Mouse (Mus musculus): Measurements from ENCODE around the gene Ncl. TPM values are rescaled to one million over a fixed set of nuclear protein-coding genes. Genes with fewer than 3 reads are reported as not detected.

The Ncl gene
- 165 and 194 TPM in 2 replicates for polyA plus RNA-seq (2014; fragmentation: Nextera tagmentation; extraction: Ambion mirVana)

GRCm38 (mm10) chr1:86358906-86359797 is at the start of gene Ncl:
Gene Ncl (minus strand): TSS chr1:86359400.
- Histone ChIP-seq H3K27me3 (ENCODE audit: control insufficient read depth, insufficient read depth, low read length) (no peaks in the 10 kb centered on the region), H3K9ac (replicated peaks; ENCODE audit: low read depth, low read length) (peak within 1 kb of the TSS; percentile 90), H3K9me3 (ENCODE audit: control insufficient read depth, low read length) (no peaks in the 10 kb centered on the region), H3K27ac (ENCODE audit: low read depth, low read length) (peak within 1 kb of the TSS; percentile 98), H3K4me1 (ENCODE audit: control insufficient read depth, insufficient read depth, low read length) (peaks cover 13% of the 10 kb centered on the region; the same call in 1 of the 2 replicates), H3K36me3 (ENCODE audit: control insufficient read depth, insufficient read depth, low read length) (peaks cover 29% of the 10 kb centered on the region), H3K4me2 (ENCODE audit: low read depth, low read length) (peak within 1 kb of the TSS; percentile 88), H3K4me3 (ENCODE audit: low read depth, low read length) (peak within 1 kb of the TSS; percentile 72)
- ATAC-seq (ENCODE audit: low read depth), result peak; percentile 98
- WGBS, result under 1% methylated on average over 100 of the region's 102 CpGs

GRCm38 (mm10) chr1:86408515-86408914 is 49.3 kb upstream of the Ncl start:
- ATAC-seq (ENCODE audit: low read depth), result no peak
- H3K9me3 ChIP-seq (ENCODE audit: control insufficient read depth, low read length), result no peaks in the 10 kb centered on the region
- H3K9ac ChIP-seq (replicated peaks; ENCODE audit: low read depth, low read length), result no peak overlapping the region
- 82% methylated on average over 10 of the region's 10 CpGs for WGBS
- no peak overlapping the region for H3K4me3 ChIP-seq (ENCODE audit: low read depth, low read length)
- no peaks in the 10 kb centered on the region for H3K4me1 ChIP-seq (ENCODE audit: control insufficient read depth, insufficient read depth, low read length)
- H3K27ac ChIP-seq (ENCODE audit: low read depth, low read length), result no peak overlapping the region
- H3K27me3 ChIP-seq (ENCODE audit: control insufficient read depth, insufficient read depth, low read length), result no peaks in the 10 kb centered on the region
- no peak overlapping the region for H3K4me2 ChIP-seq (ENCODE audit: low read depth, low read length)
- H3K36me3 ChIP-seq (ENCODE audit: control insufficient read depth, insufficient read depth, low read length), result no peaks in the 10 kb centered on the region

- no peak overlapping the region for H3K9ac ChIP-seq (replicated peaks; ENCODE audit: low read depth, low read length)
- no peak overlapping the region for H3K27ac ChIP-seq (ENCODE audit: low read depth, low read length)
- no peaks in the 10 kb centered on the region for H3K4me1 ChIP-seq (ENCODE audit: control insufficient read depth, insufficient read depth, low read length)
- no peak overlapping the region for H3K4me2 ChIP-seq (ENCODE audit: low read depth, low read length)
- WGBS, result 75% methylated on average over 8 of the region's 8 CpGs
- no peaks in the 10 kb centered on the region for H3K9me3 ChIP-seq (ENCODE audit: control insufficient read depth, low read length)
- no peak overlapping the region for H3K4me3 ChIP-seq (ENCODE audit: low read depth, low read length)
- H3K27me3 ChIP-seq (ENCODE audit: control insufficient read depth, insufficient read depth, low read length), result no peaks in the 10 kb centered on the region
- no peak for ATAC-seq (ENCODE audit: low read depth)
- no peaks in the 10 kb centered on the region for H3K36me3 ChIP-seq (ENCODE audit: control insufficient read depth, insufficient read depth, low read length)
These were observed 47.7 kb upstream of the Ncl start for GRCm38 (mm10) chr1:86406914-86407313.

- Histone ChIP-seq H3K27ac (ENCODE audit: low read depth, low read length) (no peak overlapping the region), H3K4me2 (ENCODE audit: low read depth, low read length) (no peak overlapping the region), H3K9me3 (ENCODE audit: control insufficient read depth, low read length) (no peaks in the 10 kb centered on the region), H3K9ac (replicated peaks; ENCODE audit: low read depth, low read length) (no peak overlapping the region), H3K36me3 (ENCODE audit: control insufficient read depth, insufficient read depth, low read length) (no peaks in the 10 kb centered on the region), H3K4me1 (ENCODE audit: control insufficient read depth, insufficient read depth, low read length) (no peaks in the 10 kb centered on the region), H3K27me3 (ENCODE audit: control insufficient read depth, insufficient read depth, low read length) (no peaks in the 10 kb centered on the region), H3K4me3 (ENCODE audit: low read depth, low read length) (no peak overlapping the region)
- no peak for ATAC-seq (ENCODE audit: low read depth)
- 87% methylated on average over 4 of the region's 4 CpGs for whole genome bisulfite sequencing
These were observed 47.1 kb upstream of the Ncl start for GRCm38 (mm10) chr1:86406313-86406712.

GRCm38 (mm10) chr1:86404834-86405233 is 45.6 kb upstream of the Ncl start:
- WGBS, result 64% methylated on average over 5 of the region's 5 CpGs
- no peak for ATAC-seq (ENCODE audit: low read depth)
- Histone ChIP-seq H3K9ac (replicated peaks; ENCODE audit: low read depth, low read length) (no peak overlapping the region), H3K4me1 (ENCODE audit: control insufficient read depth, insufficient read depth, low read length) (no peaks in the 10 kb centered on the region), H3K4me3 (ENCODE audit: low read depth, low read length) (no peak overlapping the region), H3K9me3 (ENCODE audit: control insufficient read depth, low read length) (no peaks in the 10 kb centered on the region), H3K27me3 (ENCODE audit: control insufficient read depth, insufficient read depth, low read length) (no peaks in the 10 kb centered on the region), H3K36me3 (ENCODE audit: control insufficient read depth, insufficient read depth, low read length) (no peaks in the 10 kb centered on the region), H3K4me2 (ENCODE audit: low read depth, low read length) (no peak overlapping the region), H3K27ac (ENCODE audit: low read depth, low read length) (no peak overlapping the region)

- ATAC-seq (ENCODE audit: low read depth), result no peak
- H3K4me2 ChIP-seq (ENCODE audit: low read depth, low read length), result no peak overlapping the region
- WGBS, result 83% methylated on average over 8 of the region's 8 CpGs
- H3K9me3 ChIP-seq (ENCODE audit: control insufficient read depth, low read length), result no peaks in the 10 kb centered on the region
- H3K27me3 ChIP-seq (ENCODE audit: control insufficient read depth, insufficient read depth, low read length), result no peaks in the 10 kb centered on the region
- no peaks in the 10 kb centered on the region for H3K4me1 ChIP-seq (ENCODE audit: control insufficient read depth, insufficient read depth, low read length)
- H3K36me3 ChIP-seq (ENCODE audit: control insufficient read depth, insufficient read depth, low read length), result no peaks in the 10 kb centered on the region
- no peak overlapping the region for H3K4me3 ChIP-seq (ENCODE audit: low read depth, low read length)
- H3K27ac ChIP-seq (ENCODE audit: low read depth, low read length), result no peak overlapping the region
- H3K9ac ChIP-seq (replicated peaks; ENCODE audit: low read depth, low read length), result no peak overlapping the region
These were observed 41.0 kb upstream of the Ncl start for GRCm38 (mm10) chr1:86400096-86400754.

- Histone ChIP-seq H3K4me3 (ENCODE audit: low read depth, low read length) (no peak overlapping the region), H3K27ac (ENCODE audit: low read depth, low read length) (no peak overlapping the region), H3K4me2 (ENCODE audit: low read depth, low read length) (no peak overlapping the region), H3K36me3 (ENCODE audit: control insufficient read depth, insufficient read depth, low read length) (no peaks in the 10 kb centered on the region), H3K9ac (replicated peaks; ENCODE audit: low read depth, low read length) (no peak overlapping the region), H3K27me3 (ENCODE audit: control insufficient read depth, insufficient read depth, low read length) (no peaks in the 10 kb centered on the region), H3K9me3 (ENCODE audit: control insufficient read depth, low read length) (no peaks in the 10 kb centered on the region), H3K4me1 (ENCODE audit: control insufficient read depth, insufficient read depth, low read length) (no peaks in the 10 kb centered on the region)
- WGBS, result 69% methylated on average over 3 of the region's 3 CpGs
- no peak for ATAC-seq (ENCODE audit: low read depth)
These were observed 40.1 kb upstream of the Ncl start for GRCm38 (mm10) chr1:86399322-86399721.

GRCm38 (mm10) chr1:86398222-86398621 is 39.0 kb upstream of the Ncl start:
- Histone ChIP-seq H3K4me2 (ENCODE audit: low read depth, low read length) (no peak overlapping the region), H3K36me3 (ENCODE audit: control insufficient read depth, insufficient read depth, low read length) (no peaks in the 10 kb centered on the region), H3K4me3 (ENCODE audit: low read depth, low read length) (no peak overlapping the region), H3K9me3 (ENCODE audit: control insufficient read depth, low read length) (no peaks in the 10 kb centered on the region), H3K27ac (ENCODE audit: low read depth, low read length) (no peak overlapping the region), H3K9ac (replicated peaks; ENCODE audit: low read depth, low read length) (no peak overlapping the region), H3K4me1 (ENCODE audit: control insufficient read depth, insufficient read depth, low read length) (no peaks in the 10 kb centered on the region), H3K27me3 (ENCODE audit: control insufficient read depth, insufficient read depth, low read length) (no peaks in the 10 kb centered on the region)
- ATAC-seq (ENCODE audit: low read depth), result no peak
- WGBS, result 67% methylated on average over 7 of the region's 7 CpGs

GRCm38 (mm10) chr1:86397621-86398020 is 38.4 kb upstream of the Ncl start:
- no peak for ATAC-seq (ENCODE audit: low read depth)
- Histone ChIP-seq H3K4me2 (ENCODE audit: low read depth, low read length) (no peak overlapping the region), H3K9ac (replicated peaks; ENCODE audit: low read depth, low read length) (no peak overlapping the region), H3K4me3 (ENCODE audit: low read depth, low read length) (no peak overlapping the region), H3K27me3 (ENCODE audit: control insufficient read depth, insufficient read depth, low read length) (no peaks in the 10 kb centered on the region), H3K9me3 (ENCODE audit: control insufficient read depth, low read length) (no peaks in the 10 kb centered on the region), H3K27ac (ENCODE audit: low read depth, low read length) (no peak overlapping the region), H3K36me3 (ENCODE audit: control insufficient read depth, insufficient read depth, low read length) (no peaks in the 10 kb centered on the region), H3K4me1 (ENCODE audit: control insufficient read depth, insufficient read depth, low read length) (no peaks in the 10 kb centered on the region)
- 84% methylated on average over 8 of the region's 8 CpGs for WGBS
